21 mouse cellular contexts compared by ENCODE assay signal in the genomic region with DNA sequence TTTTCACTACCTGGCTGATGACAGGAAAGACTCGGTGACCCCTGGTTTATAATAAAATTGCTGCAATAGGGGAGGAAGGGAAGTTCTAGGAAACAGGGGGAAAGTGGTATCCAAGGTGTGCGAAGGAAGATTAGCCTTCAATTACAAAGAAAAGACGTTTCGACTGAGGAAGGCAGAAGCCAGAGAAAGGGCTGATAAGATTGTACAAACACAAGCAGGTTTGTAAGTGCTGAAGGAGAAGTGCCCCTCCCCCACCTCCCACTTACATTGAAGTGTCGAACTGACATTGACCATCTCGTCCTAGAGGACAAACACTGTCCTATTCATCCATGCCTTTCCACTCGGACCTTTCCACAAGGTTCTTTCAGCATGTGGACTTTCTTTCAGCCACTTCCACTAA.
"Had no signal": no experiment of that assay in that cellular context is flagged by ENCODE, and none has a peak within 500 bp of the region (broad histone marks: within the 10 kb centered on the region; RNA-seq: fewer than 3 reads in every experiment).

No protein-coding gene starts in this region.

- H3K27me3 ChIP-seq: limb, embryonic 12.5 days; limb, embryonic 15.5 days; liver, embryonic 15.5 days; midbrain, embryonic 12.5 days; midbrain, embryonic 15.5 days; neural tube, embryonic 12.5 days; neural tube, embryonic 15.5 days had no signal

- H3K36me3 ChIP-seq: limb, embryonic 12.5 days; limb, embryonic 15.5 days; liver, embryonic 15.5 days; midbrain, embryonic 12.5 days; midbrain, embryonic 15.5 days; neural tube, embryonic 12.5 days had no signal

- H3K4me1 ChIP-seq: limb, embryonic 15.5 days; liver, embryonic 15.5 days had no signal

- H3K27ac ChIP-seq: limb, embryonic 12.5 days; limb, embryonic 15.5 days; liver, embryonic 15.5 days; macrophage; midbrain, embryonic 12.5 days; midbrain, embryonic 15.5 days; neural tube, embryonic 12.5 days; neural tube, embryonic 15.5 days; stomach, postnatal 0 days had no signal

- H3K9ac ChIP-seq: limb, embryonic 12.5 days; limb, embryonic 15.5 days; liver, embryonic 15.5 days; lung, embryonic 14.5 days; midbrain, embryonic 12.5 days; midbrain, embryonic 15.5 days; neural tube, embryonic 12.5 days; neural tube, embryonic 15.5 days had no signal

- ATAC-seq: lung, postnatal 0 days; midbrain, embryonic 15.5 days had no signal

- H3K9me3 ChIP-seq: limb, embryonic 12.5 days; limb, embryonic 15.5 days; liver, embryonic 15.5 days; midbrain, embryonic 12.5 days; midbrain, embryonic 15.5 days; neural tube, embryonic 12.5 days; neural tube, embryonic 15.5 days had no signal

- H3K4me2 ChIP-seq: limb, embryonic 12.5 days; limb, embryonic 15.5 days; liver, embryonic 15.5 days; lung, embryonic 14.5 days; midbrain, embryonic 12.5 days; midbrain, embryonic 15.5 days; neural tube, embryonic 12.5 days; neural tube, embryonic 15.5 days had no signal

- DNase-seq: kidney, adult 8-10 months; kidney, postnatal 14 days; kidney, postnatal 4 days; left cerebral cortex, postnatal 4 days; lung, embryonic 14.5 days; right cerebral cortex, adult 18-20 months; right cerebral cortex, postnatal 14 days; right cerebral cortex, postnatal 4 days; thymus, adult 2 months; thymus, postnatal 14 days; thymus, postnatal 4 days had no signal

- H3K4me3 ChIP-seq: limb, embryonic 12.5 days; limb, embryonic 15.5 days; liver, embryonic 15.5 days; midbrain, embryonic 12.5 days; midbrain, embryonic 15.5 days; neural tube, embryonic 12.5 days; neural tube, embryonic 15.5 days had no signal
